Mouse (Mus musculus) layer of hippocampus, adult 9-10 months (tissue): ENCODE data around the gene Rhoh.
A peak's percentile ranks its signal among the peaks of the same experiment; 100 is the strongest.

ENCODE experiments used
- DNase-seq: peaks from one replicate; pipeline ENCODE4 v3.0.0; 2022; ENCODE audit warnings: low spot score

Rhoh gene

DNA sequence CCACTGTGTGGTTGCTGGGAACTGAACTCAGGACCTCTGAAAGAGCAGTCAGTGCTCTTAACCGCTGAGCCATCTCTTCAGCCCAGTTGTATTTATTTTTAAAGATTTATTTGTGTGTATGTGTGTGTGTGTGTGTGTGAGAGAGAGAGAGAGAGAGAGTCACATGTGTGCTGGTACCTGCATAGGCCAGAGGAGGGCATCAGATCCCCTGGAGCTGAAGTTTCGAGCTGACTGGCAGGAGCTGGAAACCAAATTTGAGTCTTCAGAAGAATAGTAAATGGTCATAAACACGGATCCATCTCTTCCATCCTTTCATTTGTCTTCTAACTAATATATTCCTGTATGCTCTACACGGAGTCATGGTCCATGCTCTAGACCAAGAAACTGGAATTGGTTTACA lies 72.2 kb downstream of the Rhoh start:
- DNase-seq, result no peak

- no peak for DNase-seq
Measured at GRCm38 (mm10) chr5:65933764-65934163, 72.8 kb downstream of the Rhoh start.

DNA sequence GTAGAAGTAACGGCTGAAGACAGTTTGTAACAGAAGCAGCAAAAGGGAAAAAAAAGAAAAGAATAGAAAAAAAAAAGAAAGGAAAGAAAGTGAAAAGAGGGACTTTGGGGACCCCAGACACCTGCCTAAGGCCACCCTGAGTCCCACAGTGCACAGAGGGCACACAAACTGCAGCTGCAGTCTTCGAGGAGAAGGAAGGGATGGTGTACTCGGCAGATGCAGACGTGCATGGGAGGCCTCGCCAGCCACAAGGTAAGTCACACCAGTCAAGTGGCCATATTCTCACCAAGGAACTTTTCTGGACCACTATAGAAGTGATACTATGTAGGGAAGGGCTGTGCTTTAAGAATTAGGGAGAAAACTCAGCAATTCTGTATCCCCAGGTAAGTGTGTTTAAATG lies 73.8 kb downstream of the Rhoh start, which contains the start of gene Chrna9:
TSS of gene Chrna9 (plus strand) at position 139 of the 400 bp plus-strand sequence.
- DNase-seq, result no peak

GRCm38 (mm10) chr5:65937011-65937726 lies 76.2 kb downstream of the Rhoh start:
- DNase-seq, result no peak

DNA sequence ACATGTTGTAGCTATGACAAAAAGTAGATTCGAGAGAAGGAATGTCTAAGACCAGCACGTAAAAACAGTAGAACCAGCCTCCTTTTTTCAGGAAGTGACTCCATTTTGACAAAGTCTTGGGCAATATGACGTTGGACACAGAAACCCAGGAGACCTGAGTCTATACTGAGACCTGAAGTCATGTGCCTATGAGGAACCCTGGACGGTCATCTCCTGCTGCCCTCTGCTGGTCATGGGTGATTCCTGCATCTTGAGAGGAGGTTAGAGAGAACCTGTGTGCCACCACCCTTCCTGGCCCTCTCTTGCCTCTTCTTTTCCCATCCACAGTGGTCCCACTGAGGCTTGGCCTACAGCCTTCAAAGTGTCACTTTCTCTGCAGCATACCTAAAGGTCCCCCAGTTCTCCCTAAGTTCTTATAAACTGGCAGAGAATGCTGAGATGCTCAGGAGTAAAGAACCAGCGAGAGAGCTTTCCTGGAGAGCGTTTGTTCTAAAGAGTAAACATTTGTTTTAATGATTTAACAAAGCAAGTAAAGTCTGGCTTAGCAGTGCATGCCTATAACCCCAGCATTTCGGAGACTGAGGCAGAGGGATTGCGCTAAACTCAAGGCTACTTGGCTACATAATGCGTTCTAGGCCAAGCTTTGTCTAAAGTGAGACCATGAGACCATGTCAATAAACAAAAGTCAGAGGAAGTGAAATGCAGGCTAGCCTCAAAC lies 77.1 kb downstream of the Rhoh start:
- DNase-seq, result peak; percentile 74

GRCm38 (mm10) chr5:65941145-65941544 lies 80.1 kb downstream of the Rhoh start:
- DNase-seq, result no peak
